Mouse (Mus musculus): ENCODE data around the gene Cbx2. TPM values are rescaled to one million over a fixed set of nuclear protein-coding genes. Genes with fewer than 3 reads are reported as not detected.

Gene Cbx2
- polyA plus RNA-seq, 1 experiment from 2014 or later: 17.8 TPM

GRCm38 (mm10) chr11:119044551-119045337 is 22.0 kb downstream of the Cbx2 start:
- Histone ChIP-seq H3K9me3 (ENCODE audit: control insufficient read depth, low read length) (no peaks in the 10 kb centered on the region), H3K27me3 (replicated peaks; ENCODE audit: control insufficient read depth, insufficient read depth, low read length) (peaks cover 70% of the 10 kb centered on the region), H3K9ac (ENCODE audit: low read depth, low read length) (peak overlapping the region; percentile 53; the same call in 1 of the 2 replicates), H3K27ac (ENCODE audit: low read length) (no peak overlapping the region), H3K36me3 (ENCODE audit: control insufficient read depth, insufficient read depth, low read length) (no peaks in the 10 kb centered on the region), H3K4me3 (ENCODE audit: low read length) (peak overlapping the region; percentile 23), H3K4me2 (ENCODE audit: low read depth, low read length) (peak overlapping the region; percentile 39), H3K4me1 (ENCODE audit: control insufficient read depth, insufficient read depth, low read length) (peaks cover 55% of the 10 kb centered on the region)
- 3% methylated on average over 41 of the region's 41 CpGs for WGBS
- ATAC-seq: peak; percentile 8; the same call in 1 of the 2 replicates

- peaks cover 52% of the 10 kb centered on the region for H3K4me1 ChIP-seq (ENCODE audit: control insufficient read depth, insufficient read depth, low read length)
- H3K36me3 ChIP-seq (ENCODE audit: control insufficient read depth, insufficient read depth, low read length): no peaks in the 10 kb centered on the region
- no peak overlapping the region for H3K27ac ChIP-seq (ENCODE audit: low read length)
- WGBS: under 1% methylated on average over 39 of the region's 39 CpGs
- H3K4me2 ChIP-seq (ENCODE audit: low read depth, low read length): peak overlapping the region; percentile 54
- peak overlapping the region; percentile 50 for H3K9ac ChIP-seq (ENCODE audit: low read depth, low read length)
- peak; percentile 24 for ATAC-seq
- peak overlapping the region; percentile 41 for H3K4me3 ChIP-seq (ENCODE audit: low read length)
- peaks cover 82% of the 10 kb centered on the region for H3K27me3 ChIP-seq (replicated peaks; ENCODE audit: control insufficient read depth, insufficient read depth, low read length)
- no peaks in the 10 kb centered on the region for H3K9me3 ChIP-seq (ENCODE audit: control insufficient read depth, low read length)
Measured at GRCm38 (mm10) chr11:119046601-119047245, 24.0 kb downstream of the Cbx2 start.

DNA sequence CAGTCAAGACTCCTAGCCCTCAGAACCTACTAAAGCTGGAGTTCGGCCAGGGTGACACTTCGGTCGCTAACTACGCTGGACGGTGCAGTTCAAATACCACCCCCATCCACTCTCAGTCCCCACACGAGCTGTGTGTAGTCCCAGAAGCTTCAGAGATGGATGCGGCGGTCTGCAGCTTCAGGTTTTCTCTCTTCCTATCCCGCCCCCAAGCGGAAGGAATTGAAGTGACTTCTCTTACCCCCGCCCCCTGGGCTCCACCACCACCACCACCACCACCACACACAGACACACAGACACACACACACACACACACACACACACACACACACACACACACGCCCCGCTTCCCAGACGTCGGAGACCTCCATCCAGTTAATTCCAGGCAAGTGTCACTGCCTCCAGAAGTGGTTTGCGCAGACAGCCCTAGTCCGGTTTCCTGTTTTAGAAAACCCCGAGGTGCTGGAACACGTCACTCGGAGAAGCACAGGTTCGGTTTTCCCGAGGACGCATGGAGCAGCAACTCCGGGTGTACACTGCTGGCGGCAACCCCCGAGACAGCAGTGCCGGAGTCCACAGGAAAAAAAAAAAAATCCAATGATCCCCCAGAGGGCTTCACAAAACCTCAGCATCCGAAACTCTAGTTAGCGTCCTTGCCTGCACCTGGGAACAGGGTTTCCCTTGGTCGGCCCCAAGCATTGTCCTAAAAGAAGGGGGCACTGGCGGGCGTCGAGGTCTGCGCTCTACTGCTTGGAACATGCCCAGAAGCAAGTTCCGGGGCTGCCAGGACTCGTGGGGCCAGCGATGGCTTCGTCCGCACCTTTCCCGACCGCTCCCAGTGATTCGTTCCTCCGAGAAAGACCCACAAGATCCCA is 24.7 kb downstream of the Cbx2 start:
- H3K9ac ChIP-seq (ENCODE audit: low read depth, low read length): peak overlapping the region; percentile 31; the same call in 1 of the 2 replicates
- no peaks in the 10 kb centered on the region for H3K36me3 ChIP-seq (ENCODE audit: control insufficient read depth, insufficient read depth, low read length)
- H3K4me2 ChIP-seq (ENCODE audit: low read depth, low read length): peak overlapping the region; percentile 54
- peaks cover 81% of the 10 kb centered on the region for H3K27me3 ChIP-seq (replicated peaks; ENCODE audit: control insufficient read depth, insufficient read depth, low read length)
- WGBS: under 1% methylated on average over 43 of the region's 43 CpGs
- peaks cover 51% of the 10 kb centered on the region for H3K4me1 ChIP-seq (ENCODE audit: control insufficient read depth, insufficient read depth, low read length)
- no peak overlapping the region for H3K27ac ChIP-seq (ENCODE audit: low read length)
- H3K4me3 ChIP-seq (ENCODE audit: low read length): peak overlapping the region; percentile 41
- H3K9me3 ChIP-seq (ENCODE audit: control insufficient read depth, low read length): no peaks in the 10 kb centered on the region
- no peak for ATAC-seq

DNA sequence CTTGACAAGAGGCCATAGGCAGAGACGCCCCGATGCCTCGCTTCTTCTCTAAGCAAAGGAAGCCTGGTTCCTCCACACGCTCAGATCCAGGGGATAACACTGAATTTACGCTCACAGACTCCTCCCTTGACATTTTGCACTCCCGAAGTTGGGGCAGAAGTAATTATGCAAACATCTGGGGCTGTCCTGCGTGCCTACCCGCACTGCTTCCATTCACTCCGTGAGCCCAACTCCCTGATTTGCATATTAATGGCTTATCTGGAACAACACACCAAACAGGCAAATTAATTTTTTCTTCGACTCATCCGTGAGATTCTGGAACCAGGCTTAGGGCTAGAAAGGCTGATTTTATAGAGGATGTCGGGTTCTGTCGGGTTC is 25.4 kb downstream of the Cbx2 start:
- no peaks in the 10 kb centered on the region for H3K36me3 ChIP-seq (ENCODE audit: control insufficient read depth, insufficient read depth, low read length)
- H3K4me3 ChIP-seq (ENCODE audit: low read length): peak overlapping the region; percentile 20; the same call in 1 of the 2 replicates
- no peak for ATAC-seq
- 3% methylated on average over 13 of the region's 13 CpGs for WGBS
- no peak overlapping the region for H3K9ac ChIP-seq (ENCODE audit: low read depth, low read length)
- peaks cover 83% of the 10 kb centered on the region for H3K27me3 ChIP-seq (replicated peaks; ENCODE audit: control insufficient read depth, insufficient read depth, low read length)
- H3K9me3 ChIP-seq (ENCODE audit: control insufficient read depth, low read length): no peaks in the 10 kb centered on the region
- no peak overlapping the region for H3K4me2 ChIP-seq (ENCODE audit: low read depth, low read length)
- peaks cover 54% of the 10 kb centered on the region for H3K4me1 ChIP-seq (ENCODE audit: control insufficient read depth, insufficient read depth, low read length)
- no peak overlapping the region for H3K27ac ChIP-seq (ENCODE audit: low read length)

DNA sequence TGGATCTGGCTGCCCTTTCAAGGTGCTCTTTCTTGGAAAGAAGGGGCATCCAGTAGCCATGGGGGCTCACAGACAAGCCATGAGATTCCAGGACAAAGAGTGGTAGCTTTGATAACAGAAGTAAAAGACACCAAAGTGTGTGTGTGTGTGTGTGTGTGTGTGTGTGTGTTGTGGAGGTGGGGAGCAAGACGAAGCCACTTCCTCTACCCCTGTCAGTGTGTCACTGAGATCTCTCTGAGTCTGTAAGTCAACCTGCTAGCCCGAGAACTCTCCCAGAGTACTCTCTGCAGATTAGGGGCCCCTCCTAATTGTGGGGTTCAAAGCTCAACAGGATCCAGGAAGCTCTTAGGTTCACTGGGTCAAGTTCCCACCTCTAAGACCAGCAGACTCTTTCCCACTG is 27.6 kb downstream of the Cbx2 start:
- H3K27me3 ChIP-seq (replicated peaks; ENCODE audit: control insufficient read depth, insufficient read depth, low read length): peaks cover 75% of the 10 kb centered on the region

GRCm38 (mm10) chr11:119051426-119051825 is 28.7 kb downstream of the Cbx2 start:
- Histone ChIP-seq H3K27me3 (replicated peaks; ENCODE audit: control insufficient read depth, insufficient read depth, low read length) (peaks cover 71% of the 10 kb centered on the region), H3K36me3 (ENCODE audit: control insufficient read depth, insufficient read depth, low read length) (no peaks in the 10 kb centered on the region), H3K4me1 (ENCODE audit: control insufficient read depth, insufficient read depth, low read length) (peaks cover 55% of the 10 kb centered on the region), H3K27ac (ENCODE audit: low read length) (no peak overlapping the region), H3K9ac (ENCODE audit: low read depth, low read length) (no peak overlapping the region), H3K4me2 (ENCODE audit: low read depth, low read length) (no peak overlapping the region), H3K4me3 (ENCODE audit: low read length) (no peak overlapping the region), H3K9me3 (ENCODE audit: control insufficient read depth, low read length) (no peaks in the 10 kb centered on the region)
- no peak for ATAC-seq

More for the DNA sequence above, 27.6 kb downstream of the Cbx2 start:
- no peak overlapping the region for H3K4me3 ChIP-seq (ENCODE audit: low read length)
- H3K4me1 ChIP-seq (ENCODE audit: control insufficient read depth, insufficient read depth, low read length): peaks cover 54% of the 10 kb centered on the region
- no peak overlapping the region for H3K27ac ChIP-seq (ENCODE audit: low read length)
- peak; percentile 17; the same call in 1 of the 2 replicates for ATAC-seq
- no peaks in the 10 kb centered on the region for H3K9me3 ChIP-seq (ENCODE audit: control insufficient read depth, low read length)
- no peaks in the 10 kb centered on the region for H3K36me3 ChIP-seq (ENCODE audit: control insufficient read depth, insufficient read depth, low read length)
- H3K9ac ChIP-seq (ENCODE audit: low read depth, low read length): no peak overlapping the region
- 0% methylated on average over 2 of the region's 2 CpGs for WGBS
- no peak overlapping the region for H3K4me2 ChIP-seq (ENCODE audit: low read depth, low read length)

- H3K4me3 ChIP-seq (ENCODE audit: low read length): no peak overlapping the region
- ATAC-seq: no peak
- no peak overlapping the region; the same call in 1 of the 2 replicates for H3K4me2 ChIP-seq (ENCODE audit: low read depth, low read length)
- 8% methylated on average over 15 of the region's 15 CpGs for WGBS
- H3K9ac ChIP-seq (ENCODE audit: low read depth, low read length): no peak overlapping the region
- peaks cover 64% of the 10 kb centered on the region for H3K27me3 ChIP-seq (replicated peaks; ENCODE audit: control insufficient read depth, insufficient read depth, low read length)
- no peaks in the 10 kb centered on the region for H3K36me3 ChIP-seq (ENCODE audit: control insufficient read depth, insufficient read depth, low read length)
- peaks cover 49% of the 10 kb centered on the region for H3K4me1 ChIP-seq (ENCODE audit: control insufficient read depth, insufficient read depth, low read length)
- peak overlapping the region; percentile 83 for H3K27ac ChIP-seq (ENCODE audit: low read length)
- H3K9me3 ChIP-seq (ENCODE audit: control insufficient read depth, low read length): no peaks in the 10 kb centered on the region
Measured at GRCm38 (mm10) chr11:119051927-119052660, 29.3 kb downstream of the Cbx2 start.

GRCm38 (mm10) chr11:119052661-119053256 is 30.0 kb downstream of the Cbx2 start:
- peak; percentile 72 for ATAC-seq
- Histone ChIP-seq H3K4me3 (ENCODE audit: low read length) (peak overlapping the region; percentile 44), H3K9ac (ENCODE audit: low read depth, low read length) (peak overlapping the region; percentile 67), H3K4me2 (ENCODE audit: low read depth, low read length) (peak overlapping the region; percentile 91), H3K27me3 (replicated peaks; ENCODE audit: control insufficient read depth, insufficient read depth, low read length) (peaks cover 63% of the 10 kb centered on the region), H3K4me1 (ENCODE audit: control insufficient read depth, insufficient read depth, low read length) (peaks cover 50% of the 10 kb centered on the region), H3K27ac (ENCODE audit: low read length) (peak overlapping the region; percentile 83), H3K36me3 (ENCODE audit: control insufficient read depth, insufficient read depth, low read length) (no peaks in the 10 kb centered on the region), H3K9me3 (ENCODE audit: control insufficient read depth, low read length) (no peaks in the 10 kb centered on the region)
- 5% methylated on average over 13 of the region's 13 CpGs for WGBS
